Mouse (Mus musculus): ENCODE measurements around the gene Fam110a.

Fam110a gene

GRCm38 (mm10) chr2:151963319-151963718 is 16.7 kb downstream of the Fam110a start:
- H3K27me3 ChIP-seq (ENCODE audit: insufficient read depth, low read length): 0 out of 2 replicates have a peak, but pooled peaks cover 2% of the 10 kb centered on the region
- H3K36me3 ChIP-seq (ENCODE audit: insufficient read depth, low read length): peaks cover 11% of the 10 kb centered on the region; the same call in 1 of the 2 replicates
- H3K4me1 ChIP-seq (replicated peaks; ENCODE audit: low read depth, low read length): peaks cover 64% of the 10 kb centered on the region
- H3K9me3 ChIP-seq (ENCODE audit: low read length): no peaks in the 10 kb centered on the region
- no peak overlapping the region for H3K4me3 ChIP-seq (replicated peaks; ENCODE audit: low read length)
- TF ChIP-seq POU5F1 (IDR thresholded peaks at IDR 0.05; ENCODE audit: borderline replicate concordance, low read length): no peak
- no peak for TF ChIP-seq NANOG (IDR thresholded peaks at IDR 0.05; ENCODE audit: borderline replicate concordance, low read length)
- TF ChIP-seq CTCF (conservative IDR thresholded peaks at IDR 0.05; ENCODE audit: low read length): no peak

DNA sequence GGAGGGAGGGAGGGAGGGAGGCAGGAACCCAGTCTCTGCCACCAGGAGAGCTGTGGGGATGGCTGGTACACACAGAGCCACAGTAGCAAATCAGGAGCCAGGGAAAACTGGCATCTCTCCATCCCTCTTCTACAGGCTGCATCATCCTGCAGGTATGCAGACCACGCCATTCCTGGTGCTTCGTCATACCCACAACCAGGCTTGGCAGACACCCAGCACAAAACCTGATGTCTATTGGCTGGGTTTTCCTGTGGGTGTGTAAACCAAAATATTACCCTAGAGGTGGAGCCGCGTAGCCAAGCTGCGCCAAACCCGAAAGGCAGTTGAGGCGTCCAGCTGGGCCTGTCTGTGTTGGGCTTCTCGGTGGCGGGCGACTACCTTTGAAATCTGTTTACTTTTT is 17.5 kb downstream of the Fam110a start:
- H3K4me1 ChIP-seq (replicated peaks; ENCODE audit: low read depth, low read length): peaks cover 56% of the 10 kb centered on the region
- 0 out of 2 replicates have a peak, but pooled peaks cover 2% of the 10 kb centered on the region for H3K27me3 ChIP-seq (ENCODE audit: insufficient read depth, low read length)
- no peaks in the 10 kb centered on the region for H3K9me3 ChIP-seq (ENCODE audit: low read length)
- no peak for TF ChIP-seq CTCF (conservative IDR thresholded peaks at IDR 0.05; ENCODE audit: low read length)
- no peak for TF ChIP-seq NANOG (IDR thresholded peaks at IDR 0.05; ENCODE audit: borderline replicate concordance, low read length)
- TF ChIP-seq POU5F1 (IDR thresholded peaks at IDR 0.05; ENCODE audit: borderline replicate concordance, low read length): no peak
- H3K36me3 ChIP-seq (ENCODE audit: insufficient read depth, low read length): peaks cover 3% of the 10 kb centered on the region; the same call in 1 of the 2 replicates
- H3K4me3 ChIP-seq (replicated peaks; ENCODE audit: low read length): no peak overlapping the region

GRCm38 (mm10) chr2:151961284-151962196 is 18.5 kb downstream of the Fam110a start:
- Histone ChIP-seq H3K27me3 (ENCODE audit: insufficient read depth, low read length) (0 out of 2 replicates have a peak, but pooled peaks cover 2% of the 10 kb centered on the region), H3K4me3 (replicated peaks; ENCODE audit: low read length) (no peak overlapping the region), H3K36me3 (ENCODE audit: insufficient read depth, low read length) (no peaks in the 10 kb centered on the region), H3K9me3 (ENCODE audit: low read length) (no peaks in the 10 kb centered on the region), H3K4me1 (replicated peaks; ENCODE audit: low read depth, low read length) (peaks cover 52% of the 10 kb centered on the region)
- no peak for TF ChIP-seq POU5F1 (IDR thresholded peaks at IDR 0.05; ENCODE audit: borderline replicate concordance, low read length)
- no peak for TF ChIP-seq CTCF (conservative IDR thresholded peaks at IDR 0.05; ENCODE audit: low read length)
- TF ChIP-seq NANOG (IDR thresholded peaks at IDR 0.05; ENCODE audit: borderline replicate concordance, low read length): no peak

- Histone ChIP-seq H3K36me3 (ENCODE audit: insufficient read depth, low read length) (no peaks in the 10 kb centered on the region), H3K27me3 (ENCODE audit: insufficient read depth, low read length) (no peaks in the 10 kb centered on the region), H3K9me3 (ENCODE audit: low read length) (no peaks in the 10 kb centered on the region), H3K4me3 (replicated peaks; ENCODE audit: low read length) (no peak overlapping the region), H3K4me1 (replicated peaks; ENCODE audit: low read depth, low read length) (peaks cover 43% of the 10 kb centered on the region)
- TF ChIP-seq CTCF (conservative IDR thresholded peaks at IDR 0.05; ENCODE audit: low read length) (no peak), POU5F1 (IDR thresholded peaks at IDR 0.05; ENCODE audit: borderline replicate concordance, low read length) (no peak), NANOG (IDR thresholded peaks at IDR 0.05; ENCODE audit: borderline replicate concordance, low read length) (no peak)
These were observed 20.7 kb downstream of the Fam110a start for GRCm38 (mm10) chr2:151959274-151959673.

DNA sequence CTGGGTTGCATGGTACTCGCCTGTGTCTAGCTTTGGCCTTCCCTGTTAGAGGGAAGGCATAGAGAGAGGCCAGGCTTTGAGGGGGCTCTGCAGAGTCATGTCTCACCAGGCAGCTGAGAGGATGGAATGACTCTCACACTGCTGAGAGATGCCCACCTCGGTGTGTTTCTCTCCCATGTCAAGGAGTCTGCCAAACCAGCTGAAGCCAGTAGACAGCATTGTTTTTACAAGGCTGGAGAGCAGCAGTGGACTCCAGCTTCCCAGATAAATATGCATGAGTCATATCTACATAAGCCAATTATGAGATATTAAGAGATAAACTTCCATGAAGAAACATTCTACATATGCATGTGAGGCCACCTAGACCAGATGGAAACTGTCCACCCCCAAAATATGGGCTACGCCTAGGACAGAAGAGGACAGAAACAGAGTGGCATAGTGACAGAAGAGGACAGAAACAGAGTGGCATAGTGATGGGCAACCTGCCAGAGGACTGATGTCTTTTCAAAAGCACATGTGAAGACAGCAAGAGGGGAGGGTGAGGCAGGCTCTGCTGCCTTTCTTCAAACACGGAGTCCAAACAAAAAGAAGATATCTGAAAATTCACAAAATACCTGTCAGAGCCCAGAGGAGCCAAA is 23.4 kb downstream of the Fam110a start:
- Histone ChIP-seq H3K27me3 (ENCODE audit: insufficient read depth, low read length) (no peaks in the 10 kb centered on the region), H3K9me3 (ENCODE audit: low read length) (no peaks in the 10 kb centered on the region), H3K4me3 (replicated peaks; ENCODE audit: low read length) (no peak overlapping the region), H3K4me1 (replicated peaks; ENCODE audit: low read depth, low read length) (peaks cover 20% of the 10 kb centered on the region), H3K36me3 (ENCODE audit: insufficient read depth, low read length) (no peaks in the 10 kb centered on the region)
- TF ChIP-seq NANOG (IDR thresholded peaks at IDR 0.05; ENCODE audit: borderline replicate concordance, low read length) (no peak), POU5F1 (IDR thresholded peaks at IDR 0.05; ENCODE audit: borderline replicate concordance, low read length) (no peak), CTCF (conservative IDR thresholded peaks at IDR 0.05; ENCODE audit: low read length) (no peak)

DNA sequence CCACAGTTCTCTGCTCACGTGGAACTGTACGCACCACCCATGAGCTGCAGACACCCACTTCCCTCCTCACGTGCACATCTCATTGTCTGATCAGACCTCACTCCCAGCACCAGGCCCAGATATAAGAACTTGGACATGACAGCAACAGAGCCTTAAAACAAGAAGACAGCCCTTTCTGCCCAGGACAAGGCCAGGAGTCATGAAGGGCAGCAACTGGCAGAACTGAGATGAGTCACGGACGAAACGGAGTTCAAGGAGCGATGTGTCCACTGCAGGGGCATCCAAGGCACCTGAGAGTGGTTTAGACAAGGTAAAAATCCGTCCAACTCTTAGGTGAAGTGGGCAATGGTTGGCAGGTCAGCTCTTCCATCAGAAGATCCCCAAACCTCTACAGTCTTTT is 26.4 kb downstream of the Fam110a start:
- H3K4me3 ChIP-seq (replicated peaks; ENCODE audit: low read length): no peak overlapping the region
- no peaks in the 10 kb centered on the region for H3K27me3 ChIP-seq (ENCODE audit: insufficient read depth, low read length)
- TF ChIP-seq NANOG (IDR thresholded peaks at IDR 0.05; ENCODE audit: borderline replicate concordance, low read length): no peak
- no peak for TF ChIP-seq CTCF (conservative IDR thresholded peaks at IDR 0.05; ENCODE audit: low read length)
- TF ChIP-seq POU5F1 (IDR thresholded peaks at IDR 0.05; ENCODE audit: borderline replicate concordance, low read length): no peak
- H3K9me3 ChIP-seq (ENCODE audit: low read length): no peaks in the 10 kb centered on the region
- H3K36me3 ChIP-seq (ENCODE audit: insufficient read depth, low read length): no peaks in the 10 kb centered on the region
- H3K4me1 ChIP-seq (replicated peaks; ENCODE audit: low read depth, low read length): peaks cover under 1% of the 10 kb centered on the region; the same call in 1 of the 2 replicates

DNA sequence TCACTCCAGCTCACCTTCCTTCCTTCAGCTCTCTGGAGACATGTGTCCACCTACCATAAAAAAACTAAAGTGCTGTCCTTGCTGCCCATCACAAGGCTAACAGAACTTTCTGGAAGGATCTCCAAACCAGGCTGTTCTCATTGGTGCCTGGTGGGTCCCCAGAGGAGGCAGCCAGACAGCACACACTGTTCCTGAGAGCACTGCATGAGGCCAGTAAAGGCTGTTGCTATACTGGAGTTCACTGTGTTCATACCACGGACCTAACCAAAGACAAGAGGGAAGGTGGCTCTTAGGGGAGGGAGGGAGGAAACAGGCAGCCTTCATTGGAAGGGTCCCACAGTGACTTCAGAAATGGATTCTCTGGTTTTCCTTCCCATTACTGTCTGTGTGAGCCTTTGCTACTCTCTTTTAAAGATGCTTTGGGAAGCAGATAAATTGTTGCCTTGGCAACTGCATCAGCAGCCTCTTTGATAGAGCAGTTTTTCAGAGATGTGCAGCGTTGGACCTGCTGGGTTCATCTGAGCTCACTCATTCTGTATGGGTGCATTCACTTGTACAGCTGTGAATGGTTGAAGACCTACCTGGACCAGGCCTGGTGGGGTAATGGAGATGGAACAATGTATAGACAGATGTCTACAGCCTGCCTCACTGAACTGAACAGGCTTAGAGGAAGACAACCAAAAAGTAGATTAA is 30.8 kb downstream of the Fam110a start:
- Histone ChIP-seq H3K9me3 (ENCODE audit: low read length) (no peaks in the 10 kb centered on the region), H3K36me3 (ENCODE audit: insufficient read depth, low read length) (no peaks in the 10 kb centered on the region), H3K27me3 (ENCODE audit: insufficient read depth, low read length) (peaks cover 3% of the 10 kb centered on the region; the same call in 1 of the 2 replicates), H3K4me1 (replicated peaks; ENCODE audit: low read depth, low read length) (peaks cover 8% of the 10 kb centered on the region), H3K4me3 (replicated peaks; ENCODE audit: low read length) (no peak overlapping the region)
- TF ChIP-seq POU5F1 (IDR thresholded peaks at IDR 0.05; ENCODE audit: borderline replicate concordance, low read length): no peak
- no peak for TF ChIP-seq CTCF (conservative IDR thresholded peaks at IDR 0.05; ENCODE audit: low read length)
- TF ChIP-seq NANOG (IDR thresholded peaks at IDR 0.05; ENCODE audit: borderline replicate concordance, low read length): no peak

DNA sequence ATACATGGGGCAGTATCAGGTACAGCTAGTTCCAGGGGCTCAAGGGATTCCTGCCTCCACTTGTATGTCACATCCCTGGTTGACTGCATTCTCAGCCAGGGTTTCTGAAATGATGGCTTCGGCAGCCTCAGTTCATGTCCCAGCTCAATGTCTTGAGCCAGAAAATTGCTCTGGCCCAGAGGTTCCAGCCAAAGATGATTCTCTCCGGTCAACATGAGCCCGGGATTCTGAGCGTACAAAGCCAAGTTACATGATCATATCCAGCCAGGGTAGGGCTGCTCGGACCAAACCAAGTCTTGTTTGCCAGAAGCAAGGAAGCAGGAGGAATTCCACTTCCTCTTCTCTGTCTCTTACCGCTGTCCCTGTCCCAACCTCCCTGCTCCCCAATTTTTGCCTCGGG is 31.7 kb downstream of the Fam110a start:
- Histone ChIP-seq H3K36me3 (ENCODE audit: insufficient read depth, low read length) (no peaks in the 10 kb centered on the region), H3K27me3 (ENCODE audit: insufficient read depth, low read length) (peaks cover 5% of the 10 kb centered on the region; the same call in 1 of the 2 replicates), H3K9me3 (ENCODE audit: low read length) (no peaks in the 10 kb centered on the region), H3K4me3 (replicated peaks; ENCODE audit: low read length) (no peak overlapping the region), H3K4me1 (replicated peaks; ENCODE audit: low read depth, low read length) (peaks cover 8% of the 10 kb centered on the region)
- TF ChIP-seq NANOG (IDR thresholded peaks at IDR 0.05; ENCODE audit: borderline replicate concordance, low read length) (no peak), CTCF (conservative IDR thresholded peaks at IDR 0.05; ENCODE audit: low read length) (no peak), POU5F1 (IDR thresholded peaks at IDR 0.05; ENCODE audit: borderline replicate concordance, low read length) (no peak)
